Mouse (Mus musculus) forebrain, embryonic 10.5 days (tissue): ENCODE data around the gene Klrb1f. TPM values are rescaled to one million over a fixed set of nuclear protein-coding genes. Genes with fewer than 3 reads are reported as not detected.

Experiments used
- DNase-seq: peaks from one replicate; pipeline ENCODE4 v3.0.0-alpha.2; 2017; ENCODE audit warnings: low spot score; ENCODE audit errors: extremely low spot score
- H3K27ac ChIP-seq: fragments of 300-500 bp; sonication (generic); 2 replicates; pipeline ENCODE4 v1.5.1; 2016; ENCODE audit warnings: mild to moderate bottlenecking
- H3K27me3 ChIP-seq: fragments of 300-500 bp; sonication (generic); 2 replicates; pipeline ENCODE4 v1.6.1; 2016; ENCODE audit warnings: mild to moderate bottlenecking; ENCODE audit not compliant: poor library complexity, severe bottlenecking
- H3K36me3 ChIP-seq: fragments of 300-500 bp; sonication (generic); replicated peaks from 2 replicates; pipeline ENCODE4 v1.6.1; 2016; ENCODE audit warnings: mild to moderate bottlenecking, moderate library complexity
- H3K4me1 ChIP-seq: fragments of 300-500 bp; sonication (generic); 2 replicates; pipeline ENCODE4 v1.6.1; 2016
- H3K4me3 ChIP-seq: fragments of 300-500 bp; sonication (generic); 2 replicates; pipeline ENCODE4 v1.5.1; 2016; ENCODE audit warnings: mild to moderate bottlenecking, moderate library complexity
- H3K9me3 ChIP-seq: fragments of 300-500 bp; sonication (generic); 2 replicates; pipeline ENCODE4 v1.6.1; 2016; ENCODE audit warnings: mild to moderate bottlenecking, moderate library complexity
- WGBS: fragments of 180-500 bp; shearing (Covaris S2); methylation state at CpG from one replicate; pipeline ENCODE4 v1.1.7; 2016; 5-methylcytosine and 5-hydroxymethylcytosine counted together
- polyA plus RNA-seq: library from polyadenylated mRNA; unstranded; fragments of >200 nt; fragmentation: Nextera tagmentation; extraction: Ambion mirVana; gene quantifications from 2 replicates; pipeline ENCODE4 v1.2.1, GENCODE M21; 2016

Gene Klrb1f
- polyA plus RNA-seq, 1 experiment from 2014 or later = not detected

- no peak for DNase-seq
- Histone ChIP-seq H3K9me3 (no peaks in the 10 kb centered on the region), H3K36me3 (no peaks in the 10 kb centered on the region), H3K27ac (no peak overlapping the region), H3K4me1 (no peaks in the 10 kb centered on the region), H3K27me3 (no peaks in the 10 kb centered on the region), H3K4me3 (no peak overlapping the region)
- WGBS = 90% methylated on average over 4 of the region's 4 CpGs
Observed at GRCm38 (mm10) chr6:129102858-129103555, 57.3 kb downstream of the Klrb1f start.

Other genes with a start within 250 kb of the Klrb1f start
- gene Gm44511, start 219.6 kb upstream of the Klrb1f start, polyA plus RNA-seq = not detected in 2 replicates
- not detected in 2 replicates for gene Klrb1b, start 219.6 kb upstream of the Klrb1f start, polyA plus RNA-seq
- gene Clec2i, start 158.3 kb upstream of the Klrb1f start, polyA plus RNA-seq = not detected in 2 replicates
- 0.52 and 0.64 TPM in 2 replicates for gene BC035044, start 154.8 kb upstream of the Klrb1f start, polyA plus RNA-seq
- gene Clec2g, start 111.5 kb upstream of the Klrb1f start, polyA plus RNA-seq = not detected in 2 replicates
- gene Clec2e, start 55.0 kb downstream of the Klrb1f start, polyA plus RNA-seq = not detected in 2 replicates
- gene Clec2d, start 134.7 kb downstream of the Klrb1f start, polyA plus RNA-seq = not detected in 2 replicates
- 0.09 and 0.11 TPM in 2 replicates for gene Cd69, start 229.5 kb downstream of the Klrb1f start, polyA plus RNA-seq